Mouse (Mus musculus): ENCODE results near the gene Josd1.

- no peak for TF ChIP-seq CTCF (IDR thresholded peaks at IDR 0.05; ENCODE audit: low read depth, low read length)
- no peak for TF ChIP-seq POLR2A (IDR thresholded peaks at IDR 0.05; ENCODE audit: extremely low read depth, insufficient read depth, low read length)
Measured at GRCm38 (mm10) chr15:79694512-79694911, 6.8 kb upstream of the Josd1 start.
